Comparison of ENCODE assay signal across 8 mouse cellular contexts in genomic region chr5:142400981-142401640, GRCm38 (mm10). TPM values are rescaled to one million over a fixed set of nuclear protein-coding genes. Genes with fewer than 3 reads are reported as not detected.
DNase-seq lines count a peak whose midpoint lies in the region; ATAC-seq and TF ChIP-seq lines count a peak whose summit lies in the region.

Gene Foxk1 (plus strand): TSS chr5:142401497.

- peak; percentile 91 for ATAC-seq in forebrain, embryonic 11.5 days (replicated peaks; ENCODE audit: low FRiP score)
- peak; percentile 87 for ATAC-seq in heart, embryonic 15.5 days (replicated peaks; ENCODE audit: insufficient number of reproducible peaks, insufficient read depth, low FRiP score, low read depth)
- ATAC-seq in liver, embryonic 12.5 days = peak; percentile 87

- peak within 1 kb of the TSS; percentile 82 for H3K4me2 ChIP-seq in CH12.LX (ENCODE audit: insufficient read depth, low read depth, poor library complexity, severe bottlenecking)
- peak within 1 kb of the TSS; percentile 88 for H3K4me2 ChIP-seq in forebrain, embryonic 11.5 days (ENCODE audit: low read depth, low read length, severe bottlenecking)
- H3K4me2 ChIP-seq in heart, embryonic 15.5 days = peak within 1 kb of the TSS; percentile 86
- peak within 1 kb of the TSS; percentile 98 for H3K4me2 ChIP-seq in liver, embryonic 12.5 days

- no peak; the same call in 1 of the 2 replicates for TF ChIP-seq RAD21 in CH12.LX (IDR thresholded peaks at IDR 0.05; ENCODE audit: low read depth, low read length)

- H3K9ac ChIP-seq in CH12.LX (ENCODE audit: insufficient read depth, low read depth) = peak within 1 kb of the TSS; percentile 91
- H3K9ac ChIP-seq in forebrain, embryonic 11.5 days (ENCODE audit: low read length) = peak within 1 kb of the TSS; percentile 92
- H3K9ac ChIP-seq in heart, embryonic 15.5 days = peak within 1 kb of the TSS; percentile 87
- H3K9ac ChIP-seq in liver, embryonic 12.5 days = peak within 1 kb of the TSS; percentile 94

- peaks cover 33% of the 10 kb centered on the region for H3K79me2 ChIP-seq in CH12.LX (replicated peaks; ENCODE audit: control insufficient read depth, extremely low read depth, insufficient read depth, poor library complexity, severe bottlenecking)

- no peak for TF ChIP-seq EP300 in CH12.LX (IDR thresholded peaks at IDR 0.05; ENCODE audit: low read length)

- dilution Hi-C loops in CH12.LX (cut with MboI; ENCODE audit: extremely low pct_ligation_motif_present, extremely low pct_unique_long_range_greater_than_20kb, low sequenced_read_pairs) = no loop called here

- no peak for TF ChIP-seq CTCF in CH12.LX (conservative IDR thresholded peaks at IDR 0.05 in 1 of 2, IDR thresholded peaks at IDR 0.05 in 1 of 2; ENCODE audit: low read depth in 2 of 2, low read length in 2 of 2)

- DNase-seq in CH12.LX (ENCODE audit: extremely low read depth) = peak; percentile 70
- peak; percentile 54 for DNase-seq in c-Kit-positive CD71-negative TER-119-negative erythroid progenitor cells, embryonic 14.5 days (ENCODE audit: low read depth)
- DNase-seq in forebrain, embryonic 11.5 days (ENCODE audit: low spot score) = peak; percentile 98
- DNase-seq in kidney, postnatal 14 days = peak; percentile 97
- DNase-seq in naive thymus-derived CD4-positive, alpha-beta T cell, adult 2 months (ENCODE audit: low read depth) = peak; percentile 88
- peak; percentile 82 for DNase-seq in splenic B cell, adult 2 months (ENCODE audit: low read depth, low spot score)

- in situ Hi-C loops in CH12.LX (cut with MboI; ENCODE audit: low pct_ligation_motif_present, low pct_unique_long_range_greater_than_20kb, low sequenced_read_pairs) = loop anchor here (5.0 kb wide), 1 partner anchor 34 kb away; no protein-coding TSS in a partner anchor

- no peaks in the 10 kb centered on the region for H3K27me3 ChIP-seq in CH12.LX (replicated peaks)
- no peaks in the 10 kb centered on the region for H3K27me3 ChIP-seq in forebrain, embryonic 11.5 days (ENCODE audit: control insufficient read depth, insufficient read depth, low read length)
- H3K27me3 ChIP-seq in heart, embryonic 15.5 days = no peaks in the 10 kb centered on the region
- H3K27me3 ChIP-seq in liver, embryonic 12.5 days (replicated peaks) = no peaks in the 10 kb centered on the region
- H3K27me3 ChIP-seq in splenic B cell, adult 2 months (ENCODE audit: control insufficient read depth, insufficient read depth, low read length, poor library complexity, severe bottlenecking) = no peaks in the 10 kb centered on the region

- H3K4me3 ChIP-seq in CH12.LX (replicated peaks in 1 of 3; ENCODE audit: low read depth in 2 of 3, low read length in 2 of 3, poor library complexity in 1 of 3) = peak within 1 kb of the TSS; percentile 78 to 99 (median 98)
- peak within 1 kb of the TSS; percentile 97 for H3K4me3 ChIP-seq in forebrain, embryonic 11.5 days (ENCODE audit: low read depth, low read length)
- peak within 1 kb of the TSS; percentile 74 for H3K4me3 ChIP-seq in heart, embryonic 15.5 days
- H3K4me3 ChIP-seq in liver, embryonic 12.5 days = peak within 1 kb of the TSS; percentile 94

- H3K9me3 ChIP-seq in CH12.LX (replicated peaks; ENCODE audit: low read length) = no peaks in the 10 kb centered on the region
- no peaks in the 10 kb centered on the region for H3K9me3 ChIP-seq in forebrain, embryonic 11.5 days (ENCODE audit: control insufficient read depth, low read length)
- no peaks in the 10 kb centered on the region for H3K9me3 ChIP-seq in heart, embryonic 15.5 days (replicated peaks)
- no peaks in the 10 kb centered on the region for H3K9me3 ChIP-seq in liver, embryonic 12.5 days (replicated peaks)

- H3K4me1 ChIP-seq in CH12.LX (ENCODE audit: control insufficient read depth in 1 of 2, insufficient read depth in 2 of 2) = peaks cover 14 to 42% of the 10 kb centered on the region in 2 experiments
- peaks cover 23% of the 10 kb centered on the region for H3K4me1 ChIP-seq in forebrain, embryonic 11.5 days (replicated peaks; ENCODE audit: control insufficient read depth, insufficient read depth, low read length)
- H3K4me1 ChIP-seq in heart, embryonic 15.5 days (replicated peaks) = peaks cover 41% of the 10 kb centered on the region
- peaks cover 62% of the 10 kb centered on the region for H3K4me1 ChIP-seq in liver, embryonic 12.5 days

- peaks cover 7 to 33% of the 10 kb centered on the region in 2 experiments for H3K36me3 ChIP-seq in CH12.LX (replicated peaks in 1 of 2; ENCODE audit: control insufficient read depth in 1 of 2, insufficient read depth in 1 of 2, low read length in 1 of 2)
- H3K36me3 ChIP-seq in forebrain, embryonic 11.5 days (ENCODE audit: control insufficient read depth, insufficient read depth, low read length) = no peaks in the 10 kb centered on the region
- no peaks in the 10 kb centered on the region for H3K36me3 ChIP-seq in heart, embryonic 15.5 days
- H3K36me3 ChIP-seq in liver, embryonic 12.5 days = peaks cover 16% of the 10 kb centered on the region
- H3K36me3 ChIP-seq in splenic B cell, adult 2 months (ENCODE audit: control insufficient read depth, insufficient read depth, low read length, poor library complexity, severe bottlenecking) = no peaks in the 10 kb centered on the region; the same call in 1 of the 2 replicates

- H3K27ac ChIP-seq in CH12.LX (ENCODE audit: insufficient read depth, low read depth) = peak within 1 kb of the TSS; percentile 43; the same call in 1 of the 2 replicates
- peak within 1 kb of the TSS; percentile 64 for H3K27ac ChIP-seq in forebrain, embryonic 11.5 days (ENCODE audit: low read depth, low read length)
- H3K27ac ChIP-seq in heart, embryonic 15.5 days = peak within 1 kb of the TSS; percentile 89
- peak within 1 kb of the TSS; percentile 89 for H3K27ac ChIP-seq in liver, embryonic 12.5 days

- TF ChIP-seq POLR2A in CH12.LX (IDR thresholded peaks at IDR 0.05; ENCODE audit: low read depth, low read length) = peak; percentile 63

- under 1% methylated on average over 46 of the region's 60 CpGs for WGBS in forebrain, embryonic 11.5 days
- under 1% methylated on average over 39 of the region's 60 CpGs for WGBS in heart, embryonic 15.5 days
- 1% methylated on average over 41 of the region's 60 CpGs for WGBS in liver, embryonic 12.5 days (ENCODE audit: insufficient replicate concordance)

TF ChIP-seq in CH12.LX, 34 proteins besides CTCF, POLR2A, EP300 and RAD21 (continues in another document):
- peak; percentile 40; the same call in 1 of the 2 replicates for TF ChIP-seq NELFE (IDR thresholded peaks at IDR 0.05; ENCODE audit: low read depth, low read length)
- 0 out of 2 replicates have a peak, but pooled peaks have one; percentile 6 for TF ChIP-seq SMC3 (IDR thresholded peaks at IDR 0.05; ENCODE audit: low read depth, low read length)
- peak; percentile 49 for TF ChIP-seq HCFC1 (IDR thresholded peaks at IDR 0.05; ENCODE audit: low read depth, low read length)
- 0 out of 2 replicates have a peak, but pooled peaks have one; percentile 27 for TF ChIP-seq TBP (conservative IDR thresholded peaks at IDR 0.05; ENCODE audit: low read depth, low read length)
- TF ChIP-seq USF2 (conservative IDR thresholded peaks at IDR 0.05; ENCODE audit: low read depth, low read length) = no peak
- TF ChIP-seq MAZ (IDR thresholded peaks at IDR 0.05; ENCODE audit: low read depth, low read length) = 0 out of 2 replicates have a peak, but pooled peaks have one; percentile 54
- peak; percentile 82 for TF ChIP-seq BHLHE40 (IDR thresholded peaks at IDR 0.05; ENCODE audit: low read depth, low read length)
- TF ChIP-seq SIN3A (IDR thresholded peaks at IDR 0.05; ENCODE audit: low read length) = peak; percentile 82
- TF ChIP-seq ZMIZ1 (IDR thresholded peaks at IDR 0.05; ENCODE audit: low read depth, low read length) = no peak
- TF ChIP-seq POLR2AphosphoS2 (IDR thresholded peaks at IDR 0.05; ENCODE audit: low read depth, low read length) = no peak
- TF ChIP-seq UBTF (IDR thresholded peaks at IDR 0.05; ENCODE audit: low read depth, low read length) = no peak
- TF ChIP-seq E2F4 (IDR thresholded peaks at IDR 0.05; ENCODE audit: insufficient replicate concordance, low read depth, low read length) = no peak
- TF ChIP-seq MEF2A (IDR thresholded peaks at IDR 0.05; ENCODE audit: borderline replicate concordance, low read depth, low read length) = peak; percentile 65; the same call in 1 of the 2 replicates
- TF ChIP-seq IRF4 (IDR thresholded peaks at IDR 0.05; ENCODE audit: low read depth, low read length) = no peak; the same call in 1 of the 2 replicates
- peak; percentile 79 for TF ChIP-seq MYC (IDR thresholded peaks at IDR 0.05; ENCODE audit: low read depth, low read length)
- no peak for TF ChIP-seq ZC3H11A (IDR thresholded peaks at IDR 0.05; ENCODE audit: low read depth, low read length)
- peak; percentile 73 for TF ChIP-seq ZNF384 (IDR thresholded peaks at IDR 0.05; ENCODE audit: low read depth, low read length)
- no peak for TF ChIP-seq KAT2A (IDR thresholded peaks at IDR 0.05; ENCODE audit: insufficient replicate concordance, low read length)
- no peak for TF ChIP-seq CHD2 (IDR thresholded peaks at IDR 0.05; ENCODE audit: low read length)
- TF ChIP-seq RCOR1 (conservative IDR thresholded peaks at IDR 0.05; ENCODE audit: low read depth, low read length) = no peak
- peak; percentile 84 for TF ChIP-seq MAX (IDR thresholded peaks at IDR 0.05; ENCODE audit: low read length)
- TF ChIP-seq ELF1 (IDR thresholded peaks at IDR 0.05; ENCODE audit: low read depth, low read length) = peak; percentile 52; the same call in 1 of the 2 replicates
- TF ChIP-seq ETS1 (conservative IDR thresholded peaks at IDR 0.05; ENCODE audit: low read depth, low read length) = no peak
- TF ChIP-seq USF1 (IDR thresholded peaks at IDR 0.05; ENCODE audit: low read depth, low read length) = no peak
- peak; percentile 54; the same call in 1 of the 2 replicates for TF ChIP-seq CHD1 (IDR thresholded peaks at IDR 0.05; ENCODE audit: low read depth, low read length)
- no peak for TF ChIP-seq ZKSCAN1 (IDR thresholded peaks at IDR 0.05; ENCODE audit: borderline replicate concordance, low read depth, low read length)
- peak; percentile 82 for TF ChIP-seq TCF12 (IDR thresholded peaks at IDR 0.05; ENCODE audit: low read depth, low read length)
- TF ChIP-seq GABPA (IDR thresholded peaks at IDR 0.05; ENCODE audit: insufficient replicate concordance, low read depth, low read length) = no peak
- peak; percentile 90 for TF ChIP-seq NRF1 (IDR thresholded peaks at IDR 0.05; ENCODE audit: low read depth, low read length)
- no peak for TF ChIP-seq PAX5 (IDR thresholded peaks at IDR 0.05; ENCODE audit: low read length)

RNA-seq across cellular contexts. Expression of gene Foxk1, which starts in this region (rescaled TPM):
- 10.9 and 11.3 TPM in 2 replicates for total RNA-seq in CH12.LX (2012; rRNA removed)
- total RNA-seq in CH12.LX (2014; rRNA removed) = 5.3 and 5.6 TPM in 2 replicates
- polyA plus RNA-seq in CH12.LX (2012; ENCODE audit: insufficient read length, low read depth) = 20.3 and 23.4 TPM in 2 replicates
- 5.0 and 6.1 TPM in 2 replicates for polyA plus RNA-seq in forebrain, embryonic 11.5 days (2014; fragmentation: Nextera tagmentation; extraction: Ambion mirVana)
- 3.1 and 4.2 TPM in 2 replicates for polyA plus RNA-seq in heart, embryonic 15.5 days (2015; fragmentation: Nextera tagmentation; extraction: Ambion mirVana)
- 3.1 and 4.1 TPM in 2 replicates for polyA plus RNA-seq in liver, embryonic 12.5 days (2016; fragmentation: Nextera tagmentation; extraction: Ambion mirVana)

Comparison
In these comparisons a context has a peak if more than half of its experiments do, and no peak if none do; other contexts are left out.
1. Peak in every context shown above with its lines: DNase-seq, ATAC-seq, H3K4me3 ChIP-seq and H3K27ac ChIP-seq.